Mouse (Mus musculus): Measurements from ENCODE around the gene Ppp1r12a.

GRCm38 (mm10) chr10:108277198-108277597 lies 115.2 kb downstream of the Ppp1r12a start:
- TF ChIP-seq POLR2A (IDR thresholded peaks at IDR 0.05; ENCODE audit: low read depth, low read length) = no peak
- TF ChIP-seq CTCF (IDR thresholded peaks at IDR 0.05; ENCODE audit: borderline replicate concordance, insufficient read depth, low read length) = no peak

Data from embryonic fibroblast, embryonic 13.5 days (primary cell).